Mouse (Mus musculus) MN1 (cell line): ENCODE results near the gene Mrgprb5.
"Not testable (repeated sequence)": the region's sequence is repeated elsewhere in the genome, so short reads cannot be mapped to it uniquely, and the experiment has no call there.

Experiments used
- DNase-seq: peaks from one replicate; pipeline ENCODE4 v3.0.0-alpha.2; 2016; ENCODE audit warnings: low spot score

Gene Mrgprb5

DNA sequence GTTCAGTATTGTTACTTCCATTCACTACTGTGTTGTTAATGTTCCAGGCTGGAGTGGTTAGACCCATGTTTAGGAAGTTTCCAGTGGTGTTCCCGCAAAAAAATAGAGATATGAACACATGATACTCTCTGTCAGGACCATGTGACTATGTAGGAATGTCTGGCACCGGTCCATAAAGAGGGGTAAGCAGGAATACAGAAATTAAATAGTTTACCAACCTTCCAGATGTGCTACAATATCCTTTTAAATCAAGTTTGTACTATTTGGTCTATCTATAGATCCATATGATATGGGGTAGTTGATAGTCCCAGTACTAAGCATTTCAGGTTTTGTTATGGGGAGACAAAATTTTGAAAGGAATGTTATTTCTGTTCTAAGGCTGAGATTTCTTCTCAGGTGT is at the start of gene Mrgprb5:
Mrgprb5 (minus strand) TSS at position 101 of the 400 bp plus-strand sequence.
- DNase-seq = no peak

DNA sequence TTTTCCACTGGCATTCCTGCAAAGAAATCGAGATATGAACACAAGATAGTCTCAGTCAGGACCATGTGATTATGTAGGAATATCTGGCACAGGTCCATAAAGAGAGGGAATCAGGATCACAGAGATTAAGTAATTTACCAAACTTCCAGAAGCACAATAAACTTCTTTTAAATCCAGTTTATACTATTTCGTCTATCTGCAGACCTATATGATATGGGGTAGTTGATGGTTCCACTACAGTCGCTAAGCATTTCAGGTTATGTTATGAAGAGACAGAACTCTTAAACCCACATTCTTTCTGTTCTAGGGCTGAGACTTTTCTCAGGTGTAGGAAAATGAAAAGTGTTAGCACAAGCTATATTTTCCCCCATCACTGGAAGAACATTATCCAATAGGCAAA is 30.4 kb upstream of the Mrgprb5 start, which contains the start of gene Mrgprb4:
Mrgprb4 (minus strand) TSS at position 101 of the 400 bp plus-strand sequence.
- DNase-seq = no peak

- no peak for DNase-seq
These were observed 1.3 kb downstream of the Mrgprb5 start for GRCm38 (mm10) chr7:48167471-48167870.

DNA sequence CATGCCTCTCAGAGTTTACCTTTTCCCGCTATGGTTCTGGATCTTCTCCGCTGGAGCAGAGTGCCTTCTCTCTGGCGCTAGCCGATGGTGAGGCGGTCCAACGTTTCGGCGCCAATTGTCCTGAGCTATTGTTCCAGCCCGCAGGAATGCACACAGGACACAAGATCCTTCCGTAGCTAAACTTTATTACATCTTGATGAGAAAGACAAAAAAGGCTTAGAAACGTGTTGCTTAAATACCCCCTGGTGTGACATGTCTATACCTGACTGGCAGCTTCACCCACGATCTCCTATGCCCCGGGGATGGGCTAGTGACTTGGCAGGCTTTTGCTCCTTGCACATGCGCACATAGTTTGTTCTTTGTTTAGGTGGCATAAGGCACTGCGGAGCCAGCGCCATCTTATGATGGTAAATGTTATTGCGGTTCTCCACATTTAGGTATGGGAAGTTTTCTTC is 30.5 kb downstream of the Mrgprb5 start:
- no peak for DNase-seq

GRCm38 (mm10) chr7:48137216-48138077 is 31.4 kb downstream of the Mrgprb5 start:
- DNase-seq = no peak

- DNase-seq = no peak
These were observed 36.1 kb downstream of the Mrgprb5 start for GRCm38 (mm10) chr7:48132674-48133073.

DNA sequence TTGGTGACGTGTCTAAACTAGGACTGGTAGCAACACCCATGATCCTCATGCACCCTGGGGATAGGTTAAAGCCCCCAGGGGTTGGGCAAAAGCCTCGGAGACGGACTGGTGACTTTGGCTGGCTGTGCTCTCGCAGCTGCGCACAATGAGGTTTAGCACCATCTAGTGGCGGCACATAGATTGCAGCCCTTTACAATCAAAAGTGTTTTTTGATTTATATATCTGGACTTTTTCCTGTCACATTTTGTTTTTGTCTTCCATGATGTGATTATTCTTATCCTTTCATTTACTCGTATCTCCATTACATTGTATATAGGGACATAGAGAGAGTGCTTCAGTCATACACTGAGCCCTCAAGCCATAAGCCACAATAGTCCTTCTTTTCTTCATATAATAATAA is 36.6 kb downstream of the Mrgprb5 start:
- DNase-seq = not testable (repeated sequence)

GRCm38 (mm10) chr7:48131820-48132219 is 37.0 kb downstream of the Mrgprb5 start:
- DNase-seq = not testable (repeated sequence)

DNA sequence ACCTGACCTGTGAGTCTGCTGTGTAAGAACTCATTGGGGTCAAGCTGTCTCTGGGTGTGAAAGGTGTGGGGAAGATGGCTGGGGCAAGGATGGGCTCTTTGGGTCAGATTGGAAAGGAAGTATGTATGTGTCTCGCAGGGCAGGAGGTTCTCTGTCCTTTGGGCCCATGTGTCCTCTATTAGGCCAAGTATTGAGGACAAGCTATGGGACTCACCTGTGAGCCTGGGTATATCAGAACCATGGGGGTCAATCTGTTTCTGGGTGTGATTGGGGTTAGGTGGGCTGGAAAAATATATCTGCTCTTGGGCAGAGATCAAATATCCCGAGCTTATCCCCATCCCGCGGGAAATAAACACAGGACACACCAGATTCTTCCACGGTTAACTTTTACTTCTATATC is 45.0 kb downstream of the Mrgprb5 start:
- DNase-seq = no peak
